Mouse (Mus musculus) olfactory bulb, adult 2 months (tissue): ENCODE data around the gene 4930426L09Rik.

Source experiments
- CTCF ChIP-seq: fragments of 200-500 bp; IDR thresholded peaks from 2 replicates; pipeline ENCODE4 v1.5.1; 2012; ENCODE audit warnings: low read depth, mild to moderate bottlenecking, low read length, moderate library complexity; ENCODE audit not compliant: insufficient read depth
- POLR2A ChIP-seq: fragments of 200-500 bp; IDR thresholded peaks from 2 replicates; pipeline ENCODE4 v1.6.1; 2012; ENCODE audit warnings: mild to moderate bottlenecking, low read depth, low read length, moderate library complexity; ENCODE audit not compliant: insufficient read depth

DNA sequence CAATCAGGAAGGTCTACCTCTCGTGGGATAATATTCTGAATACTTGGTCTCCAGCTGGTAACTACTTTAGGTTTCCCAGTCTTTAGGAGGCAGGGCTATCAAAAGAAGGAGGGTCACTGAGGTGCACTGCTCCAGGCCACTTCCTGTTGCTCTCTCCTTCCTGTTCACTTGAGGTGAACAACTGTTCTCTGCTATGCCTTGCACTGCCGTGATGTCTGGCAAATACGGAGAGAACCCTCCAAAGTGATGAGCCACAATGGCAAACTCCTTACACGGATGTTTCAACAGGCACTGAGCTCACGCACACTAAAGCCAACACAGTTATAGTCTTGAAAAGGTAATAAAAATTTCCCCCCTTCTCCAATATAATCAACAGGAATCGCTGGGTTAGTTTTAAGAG, 15.6 kb upstream of the 4930426L09Rik start:
- TF ChIP-seq CTCF (no peak), POLR2A (no peak)
